Mouse (Mus musculus) left cerebral cortex, adult 9 months (tissue): ENCODE measurements at regions not wholly inside any gene's neighbourhood (a gene's known extent, or its start where the extent isn't known, plus 50 kb on each side); places are given as distances from the start of the nearest gene placed in this dataset.
"Not testable (repeated sequence)": the region's sequence is repeated elsewhere in the genome, so short reads cannot be mapped to it uniquely, and the experiment has no call there.

Source experiments
- DNase-seq, 2 experiments: peaks; one replicate each; pipeline ENCODE4 v3.0.0; 2022; ENCODE audit warnings: low spot score in 2 of 2

GRCm38 (mm10) chr16:15368383-15369163 lies 51.3 kb downstream of the Gm21897 start:
- no peak for DNase-seq

GRCm38 (mm10) chr16:15372844-15373243 lies 55.6 kb downstream of the Gm21897 start:
- no peak for DNase-seq

- no peak for DNase-seq
These were observed 56.7 kb downstream of the Gm21897 start for GRCm38 (mm10) chr16:15373961-15374360.

DNA sequence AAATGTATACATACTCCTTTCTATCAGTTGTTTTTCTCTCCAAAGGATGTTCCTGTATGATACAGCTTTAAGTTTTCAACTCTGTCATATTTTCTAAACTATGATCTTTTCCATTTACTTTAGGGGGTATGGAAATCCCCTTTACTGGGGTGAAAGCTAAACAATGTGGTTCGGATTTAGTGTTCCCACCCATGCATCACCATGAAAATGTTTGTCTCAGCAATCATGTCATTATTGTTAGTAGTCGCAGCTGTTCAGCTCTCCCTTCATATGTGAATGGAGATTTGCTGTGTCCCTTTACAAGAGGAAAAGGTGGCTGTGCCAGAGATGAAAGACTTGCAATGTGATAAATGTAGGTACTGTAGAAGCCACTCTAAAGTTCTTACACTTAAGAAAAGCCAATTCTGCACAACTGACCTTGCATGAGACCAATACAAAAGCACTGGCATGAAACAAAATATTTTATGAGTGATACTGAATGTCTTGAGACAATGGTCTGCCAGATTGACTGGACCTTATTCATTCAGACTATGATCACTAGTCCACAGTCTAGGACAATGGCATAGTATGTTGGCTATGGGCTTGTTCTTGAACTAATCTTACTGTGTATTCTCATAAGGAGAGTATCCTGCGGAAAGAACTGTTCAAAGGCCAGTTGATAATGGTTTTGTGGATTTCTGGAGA lies 68.4 kb downstream of the Gm21897 start:
- no peak for DNase-seq

DNA sequence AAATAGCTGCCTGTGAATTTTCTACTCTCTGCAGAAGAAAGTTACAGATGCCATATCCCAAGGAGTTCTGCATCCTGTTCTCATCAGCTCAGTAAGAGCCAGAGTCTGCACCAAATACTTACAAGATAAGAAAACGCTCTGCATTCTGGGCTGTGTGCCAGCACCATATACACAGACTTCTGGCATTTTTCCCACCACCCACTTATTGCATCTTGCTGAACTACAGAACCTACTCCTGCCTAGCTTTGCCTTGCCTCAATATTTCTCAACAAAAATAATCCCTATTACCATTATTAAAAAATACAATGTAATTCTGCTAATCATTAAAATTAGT lies 69.0 kb downstream of the Gm21897 start:
- peak; percentile 57 to 85 for DNase-seq

- DNase-seq, result no peak
These were observed 72.6 kb downstream of the Gm21897 start for GRCm38 (mm10) chr16:15389892-15390291.

- no peak for DNase-seq
These were observed 113.1 kb downstream of the Gm21897 start for GRCm38 (mm10) chr16:15430352-15430751.

- DNase-seq, result no peak
These were observed 115.4 kb downstream of the Gm21897 start for GRCm38 (mm10) chr16:15432681-15433080.

DNA sequence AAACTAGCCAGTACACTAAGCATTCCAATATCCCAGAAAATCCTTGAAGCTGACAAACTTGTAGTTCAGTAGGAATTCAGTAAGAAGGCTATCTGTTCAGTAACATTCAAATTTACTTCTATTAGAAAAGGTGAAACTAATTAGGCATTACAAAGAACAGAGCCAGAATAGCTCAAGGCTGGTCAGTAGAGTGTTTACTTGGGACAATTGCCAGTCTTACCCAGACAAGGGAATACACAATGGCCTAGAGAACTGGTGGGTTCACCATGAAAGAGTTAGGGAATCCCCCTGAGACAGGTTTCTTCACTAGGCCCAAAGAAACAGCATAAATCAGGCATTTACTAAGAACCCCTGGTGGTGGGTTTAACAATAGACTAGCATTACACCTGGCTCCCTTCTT lies 145.6 kb downstream of the Gm21897 start:
- DNase-seq, result not testable (repeated sequence)

DNA sequence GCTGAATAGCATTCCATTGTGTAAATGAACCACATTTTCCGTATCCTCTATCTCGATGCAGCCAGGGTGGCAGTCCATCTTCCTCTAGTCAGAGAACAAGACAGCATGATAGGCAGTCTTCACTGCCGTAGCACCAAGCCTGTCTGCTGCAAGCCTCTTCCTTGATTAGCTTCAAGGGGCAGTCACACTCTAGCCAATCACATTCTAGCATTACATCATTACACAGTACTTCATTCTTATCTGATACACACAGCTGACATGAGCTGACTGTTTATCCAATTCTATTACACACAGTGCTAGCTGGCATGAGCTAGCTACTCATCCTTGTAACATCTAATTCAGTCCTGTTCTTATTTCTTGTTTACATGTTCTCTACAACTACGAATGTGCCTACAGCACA lies 156.6 kb downstream of the Gm21897 start:
- no peak for DNase-seq

DNA sequence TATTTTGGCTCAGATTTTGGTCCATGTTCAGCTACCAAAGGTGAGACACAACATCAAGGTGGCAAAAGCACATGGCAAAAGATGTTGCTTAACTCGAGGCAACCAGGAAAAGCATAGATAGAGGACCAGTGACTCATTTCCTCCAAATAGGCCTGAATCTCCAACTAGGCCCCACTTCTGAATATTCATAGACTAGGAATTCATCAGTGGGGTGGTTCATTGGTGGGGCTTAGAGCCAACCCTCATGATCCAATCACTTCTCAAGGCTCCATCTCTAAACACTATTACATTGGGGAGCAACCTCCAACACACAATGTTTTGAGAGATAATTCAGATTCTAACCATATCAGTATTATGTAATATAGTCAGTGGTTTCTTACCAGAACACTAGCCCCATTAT lies 161.6 kb downstream of the Gm21897 start:
- DNase-seq, result no peak

DNA sequence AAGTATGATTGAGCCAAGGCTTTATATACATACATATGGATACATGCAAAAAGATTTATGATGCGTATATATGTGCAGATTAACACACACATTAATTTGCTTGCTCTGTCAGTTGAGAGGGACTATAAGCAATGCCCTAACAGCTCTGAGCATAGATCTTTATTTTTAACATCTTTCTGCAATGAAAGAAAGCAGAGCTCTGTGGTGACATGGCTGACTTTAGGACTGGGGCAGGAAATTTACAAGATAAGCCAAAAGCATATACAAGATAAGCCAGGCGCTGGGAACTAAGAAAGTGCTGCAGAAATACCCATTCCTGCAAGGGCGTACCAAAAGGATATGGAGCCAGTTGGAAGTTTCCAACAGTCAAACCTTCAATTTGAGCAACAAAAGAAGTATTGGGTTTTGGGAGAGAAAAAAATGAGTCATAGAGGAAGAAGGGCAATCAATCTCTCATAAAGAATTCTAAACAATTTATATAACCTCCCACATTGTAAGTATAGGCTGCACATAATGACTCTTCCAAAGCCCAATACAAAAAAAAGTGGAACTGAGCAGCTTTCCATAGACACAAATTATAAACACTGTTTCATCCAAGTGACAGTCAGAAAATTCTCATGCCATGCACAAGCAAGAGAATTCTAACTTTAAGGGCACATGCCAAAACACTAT lies 174.2 kb downstream of the Gm21897 start:
- no peak for DNase-seq

GRCm38 (mm10) chr16:15493236-15493635 lies 176.0 kb downstream of the Gm21897 start:
- no peak for DNase-seq
